Mouse (Mus musculus): ENCODE measurements around the gene Tectb.

DNA sequence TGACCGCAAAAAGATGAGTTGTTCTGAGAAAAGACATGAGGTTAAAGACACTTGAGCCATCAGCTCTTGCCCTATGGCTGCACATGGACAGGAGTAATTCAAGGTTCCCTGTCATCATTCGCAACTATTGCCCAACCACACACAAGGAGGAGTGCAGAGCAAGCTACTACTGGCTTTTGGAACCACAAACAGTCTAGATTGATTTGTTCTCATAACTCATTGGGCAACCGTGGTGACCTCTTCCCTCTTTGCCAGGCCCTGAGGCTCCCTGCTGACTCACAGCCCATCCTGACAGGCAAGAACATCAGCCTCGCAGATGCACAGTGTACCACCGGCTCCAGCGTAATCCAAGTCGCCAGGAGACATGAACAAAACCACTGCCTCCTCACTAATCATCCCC, 41.2 kb upstream of the Tectb start:
- TF ChIP-seq CTCF (IDR thresholded peaks at IDR 0.05; ENCODE audit: extremely low read depth, insufficient read length, insufficient replicate concordance, low read depth, low read length) = no peak
- no peak for TF ChIP-seq POLR2A (IDR thresholded peaks at IDR 0.05; ENCODE audit: low read depth, low read length)

Data from small intestine, adult 2 months (tissue).